In genomic region chr6:128255292-128255691, GRCm38 (mm10) we compare ENCODE assay signal across 19 mouse cellular contexts. TPM values are rescaled to one million over a fixed set of nuclear protein-coding genes. Genes with fewer than 3 reads are reported as not detected.
DNase-seq lines count a peak whose midpoint lies in the region; ATAC-seq and TF ChIP-seq lines count a peak whose summit lies in the region.
"Had no signal": no experiment of that assay in that cellular context is flagged by ENCODE, and none has a peak within 500 bp of the region (broad histone marks: within the 10 kb centered on the region; RNA-seq: fewer than 3 reads in every experiment).

No protein-coding gene starts in this region.

- no peak overlapping the region for H3K27ac ChIP-seq in hindbrain, postnatal 0 days
- H3K27ac ChIP-seq in hindbrain, embryonic 14.5 days, result no peak overlapping the region
- H3K27ac ChIP-seq in stomach, embryonic 15.5 days, result no peak overlapping the region
- H3K27ac ChIP-seq in hindbrain, embryonic 11.5 days (ENCODE audit: low read depth, low read length), result no peak overlapping the region
- H3K27ac ChIP-seq: embryonic facial prominence, embryonic 13.5 days; forebrain, embryonic 12.5 days; hindbrain, embryonic 12.5 days; liver, embryonic 12.5 days; neural tube, embryonic 15.5 days had no signal

- TF ChIP-seq CTCF in hindbrain, postnatal 0 days (IDR thresholded peaks at IDR 0.05; ENCODE audit: low read depth), result no peak

- no peaks in the 10 kb centered on the region for H3K27me3 ChIP-seq in hindbrain, postnatal 0 days (ENCODE audit: insufficient read depth, low read length)
- H3K27me3 ChIP-seq in hindbrain, embryonic 14.5 days (ENCODE audit: control insufficient read depth, insufficient read depth, low read length), result no peaks in the 10 kb centered on the region
- no peaks in the 10 kb centered on the region for H3K27me3 ChIP-seq in stomach, embryonic 15.5 days (replicated peaks)
- H3K27me3 ChIP-seq in hindbrain, embryonic 11.5 days (ENCODE audit: control insufficient read depth, insufficient read depth, low read length), result no peaks in the 10 kb centered on the region
- H3K27me3 ChIP-seq: embryonic facial prominence, embryonic 13.5 days; forebrain, embryonic 12.5 days; hindbrain, embryonic 12.5 days; liver, embryonic 12.5 days; neural tube, embryonic 15.5 days had no signal

- H3K9me3 ChIP-seq in hindbrain, postnatal 0 days (ENCODE audit: low read length), result no peaks in the 10 kb centered on the region
- H3K9me3 ChIP-seq in hindbrain, embryonic 14.5 days (ENCODE audit: control insufficient read depth, low read length), result no peaks in the 10 kb centered on the region
- H3K9me3 ChIP-seq in stomach, embryonic 15.5 days, result no peaks in the 10 kb centered on the region
- H3K9me3 ChIP-seq in hindbrain, embryonic 11.5 days (ENCODE audit: control insufficient read depth, low read length), result no peaks in the 10 kb centered on the region
- H3K9me3 ChIP-seq: embryonic facial prominence, embryonic 13.5 days; forebrain, embryonic 12.5 days; hindbrain, embryonic 12.5 days; liver, embryonic 12.5 days; neural tube, embryonic 15.5 days had no signal

- ATAC-seq in hindbrain, postnatal 0 days, result 0 out of 2 replicates have a peak, but pooled peaks have one; percentile 18
- no peak for ATAC-seq in hindbrain, embryonic 14.5 days (ENCODE audit: low FRiP score)
- peak; percentile 40; the same call in 1 of the 2 replicates for ATAC-seq in stomach, embryonic 15.5 days (ENCODE audit: insufficient read depth, low FRiP score, low read depth)
- no peak for ATAC-seq in hindbrain, embryonic 11.5 days (ENCODE audit: low FRiP score)
- ATAC-seq: liver, embryonic 12.5 days had no signal

- WGBS in hindbrain, postnatal 0 days, result 73% methylated on average over 4 of the region's 4 CpGs
- 77% methylated on average over 4 of the region's 4 CpGs for WGBS in hindbrain, embryonic 14.5 days
- 69% methylated on average over 4 of the region's 4 CpGs for WGBS in stomach, embryonic 15.5 days
- 85% methylated on average over 4 of the region's 4 CpGs for WGBS in hindbrain, embryonic 11.5 days

- H3K4me3 ChIP-seq in hindbrain, postnatal 0 days (ENCODE audit: low read length), result no peak overlapping the region
- no peak overlapping the region for H3K4me3 ChIP-seq in hindbrain, embryonic 14.5 days (replicated peaks; ENCODE audit: low read length)
- no peak overlapping the region for H3K4me3 ChIP-seq in stomach, embryonic 15.5 days (replicated peaks)
- no peak overlapping the region for H3K4me3 ChIP-seq in hindbrain, embryonic 11.5 days (ENCODE audit: low read depth, low read length)
- H3K4me3 ChIP-seq: embryonic facial prominence, embryonic 13.5 days; forebrain, embryonic 12.5 days; hindbrain, embryonic 12.5 days; liver, embryonic 12.5 days; megakaryocyte, embryonic 14.5 days; neural tube, embryonic 15.5 days had no signal

- DNase-seq in hindbrain, postnatal 0 days (ENCODE audit: low spot score), result no peak
- DNase-seq in hindbrain, embryonic 14.5 days (ENCODE audit: low spot score), result no peak
- peak; percentile 45 for DNase-seq in right cerebral cortex, adult 18-20 months
- no peak for DNase-seq in right cerebral cortex, postnatal 10 days (ENCODE audit: low spot score in 2 of 2)
- DNase-seq in brain, adult 2 months (ENCODE audit: low read depth, low spot score), result peak; percentile 67
- DNase-seq in hindbrain, embryonic 11.5 days (ENCODE audit: low spot score), result no peak
- DNase-seq in yolk sac, embryonic 10.5 days (ENCODE audit: low spot score), result no peak
- DNase-seq: adrenal gland, adult 2 months; cerebellum, postnatal 25 days; kidney, adult 9 months; thymus, postnatal 25 days had no signal

- no peak overlapping the region for H3K9ac ChIP-seq in hindbrain, postnatal 0 days (replicated peaks; ENCODE audit: low read length)
- no peak overlapping the region for H3K9ac ChIP-seq in hindbrain, embryonic 14.5 days
- H3K9ac ChIP-seq in stomach, embryonic 15.5 days, result no peak overlapping the region
- no peak overlapping the region for H3K9ac ChIP-seq in hindbrain, embryonic 11.5 days (ENCODE audit: low read depth, low read length)
- H3K9ac ChIP-seq: embryonic facial prominence, embryonic 13.5 days; forebrain, embryonic 12.5 days; hindbrain, embryonic 12.5 days; liver, embryonic 12.5 days; neural tube, embryonic 15.5 days had no signal

- no peaks in the 10 kb centered on the region for H3K4me1 ChIP-seq in hindbrain, postnatal 0 days (ENCODE audit: insufficient read depth, low read length)
- no peaks in the 10 kb centered on the region for H3K4me1 ChIP-seq in hindbrain, embryonic 14.5 days (replicated peaks; ENCODE audit: control insufficient read depth, insufficient read depth, low read length)
- no peaks in the 10 kb centered on the region for H3K4me1 ChIP-seq in stomach, embryonic 15.5 days
- H3K4me1 ChIP-seq in hindbrain, embryonic 11.5 days (replicated peaks; ENCODE audit: control insufficient read depth, insufficient read depth, low read length), result no peaks in the 10 kb centered on the region
- H3K4me1 ChIP-seq: embryonic facial prominence, embryonic 13.5 days; forebrain, embryonic 12.5 days; hindbrain, embryonic 12.5 days; liver, embryonic 12.5 days; megakaryocyte, embryonic 14.5 days; neural tube, embryonic 15.5 days had no signal

- no peaks in the 10 kb centered on the region for H3K36me3 ChIP-seq in hindbrain, postnatal 0 days (ENCODE audit: insufficient read depth, low read length)
- no peaks in the 10 kb centered on the region for H3K36me3 ChIP-seq in hindbrain, embryonic 14.5 days (replicated peaks; ENCODE audit: control insufficient read depth, insufficient read depth)
- H3K36me3 ChIP-seq in stomach, embryonic 15.5 days, result no peaks in the 10 kb centered on the region
- H3K36me3 ChIP-seq in hindbrain, embryonic 11.5 days (ENCODE audit: control insufficient read depth, insufficient read depth, low read length), result no peaks in the 10 kb centered on the region
- H3K36me3 ChIP-seq: embryonic facial prominence, embryonic 13.5 days; forebrain, embryonic 12.5 days; hindbrain, embryonic 12.5 days; liver, embryonic 12.5 days; neural tube, embryonic 15.5 days had no signal

- H3K4me2 ChIP-seq in hindbrain, postnatal 0 days (ENCODE audit: low read depth, low read length), result no peak overlapping the region
- no peak overlapping the region for H3K4me2 ChIP-seq in hindbrain, embryonic 14.5 days (replicated peaks)
- H3K4me2 ChIP-seq in stomach, embryonic 15.5 days, result no peak overlapping the region
- H3K4me2 ChIP-seq in hindbrain, embryonic 11.5 days (replicated peaks; ENCODE audit: low read depth, low read length), result no peak overlapping the region
- H3K4me2 ChIP-seq: embryonic facial prominence, embryonic 13.5 days; forebrain, embryonic 12.5 days; hindbrain, embryonic 12.5 days; liver, embryonic 12.5 days; neural tube, embryonic 15.5 days had no signal

RNA-seq across cellular contexts. Expression of gene Tead4, which starts 45.3 kb away (rescaled TPM):
- 0.84 and 0.97 TPM in 2 replicates for total RNA-seq in hindbrain, postnatal 0 days (2014; rRNA removed)
- polyA plus RNA-seq in hindbrain, postnatal 0 days (2015; fragmentation: Nextera tagmentation; extraction: Ambion mirVana), result 0.45 and 0.77 TPM in 2 replicates
- polyA plus RNA-seq in hindbrain, embryonic 14.5 days (2014; fragmentation: Nextera tagmentation; extraction: Ambion mirVana), result 0.27 and 0.32 TPM in 2 replicates
- polyA plus RNA-seq in stomach, embryonic 15.5 days (2015; fragmentation: Nextera tagmentation; extraction: Ambion mirVana), result 1.6 and 2.8 TPM in 2 replicates
- polyA plus RNA-seq in hindbrain, embryonic 11.5 days (2014; fragmentation: Nextera tagmentation; extraction: Ambion mirVana), result 1.4 and 1.7 TPM in 2 replicates
- total RNA-seq: monocyte, adult 5-6 weeks had no signal

Comparison
In these comparisons a context has a peak if more than half of its experiments do, and no peak if none do; other contexts are left out.
1. ATAC-seq: peak in hindbrain, postnatal 0 days (single experiment) and stomach, embryonic 15.5 days (single experiment); none in hindbrain, embryonic 14.5 days (single experiment) and hindbrain, embryonic 11.5 days (single experiment).
2. DNase-seq: peak in right cerebral cortex, adult 18-20 months (single experiment) and brain, adult 2 months (single experiment); none in hindbrain, postnatal 0 days (single experiment), hindbrain, embryonic 14.5 days (single experiment), right cerebral cortex, postnatal 10 days (0 of 2), hindbrain, embryonic 11.5 days (single experiment) and yolk sac, embryonic 10.5 days (single experiment).